Mouse (Mus musculus) CH12.LX (cell line): ENCODE results near the gene Fbxl21. TPM values are rescaled to one million over a fixed set of nuclear protein-coding genes. Genes with fewer than 3 reads are reported as not detected.

ENCODE experiments used
- DNase-seq: peaks from one replicate; pipeline ENCODE4 v3.0.0-alpha.2; 2013; ENCODE audit errors: extremely low read depth
- H3K27ac ChIP-seq: 2 replicates; pipeline ENCODE4 v1.5.1; 2012; ENCODE audit warnings: low read depth, mild to moderate bottlenecking, control low read depth, moderate library complexity; ENCODE audit not compliant: insufficient read depth
- H3K27me3 ChIP-seq: replicated peaks from 2 replicates; pipeline ENCODE3; 2012; ENCODE audit warnings: inconsistent platforms
- H3K36me3 ChIP-seq, 2 experiments: replicated peaks in 1 of 2; 2 replicates each; pipeline versions ENCODE3 to v1.6.1; 2012; ENCODE audit warnings: inconsistent platforms in 1 of 2, low read length in 1 of 2, mild to moderate bottlenecking in 1 of 2, mixed read lengths in 1 of 2, moderate library complexity in 1 of 2; ENCODE audit not compliant: control insufficient read depth in 1 of 2, insufficient read depth in 1 of 2
- H3K4me1 ChIP-seq, 2 experiments: 2 replicates each; pipeline ENCODE4 v1.6.1; 2012; ENCODE audit warnings: inconsistent platforms in 1 of 2, moderate library complexity in 1 of 2; ENCODE audit not compliant: insufficient read depth in 2 of 2, control insufficient read depth in 1 of 2
- H3K4me2 ChIP-seq: 2 replicates; pipeline ENCODE4 v1.6.1; 2012; ENCODE audit warnings: low read depth, mild to moderate bottlenecking, control low read depth; ENCODE audit not compliant: poor library complexity, insufficient read depth, severe bottlenecking
- H3K4me3 ChIP-seq, 3 experiments: fragments of 150-350 bp in 1 of 3; sonication (generic) in 1 of 3; replicated peaks in 1 of 3; 2 replicates each; pipeline versions ENCODE3 to v1.5.1; 2011 to 2012; ENCODE audit warnings: low read depth in 2 of 3, low read length in 2 of 3, mild to moderate bottlenecking in 2 of 3, moderate library complexity in 2 of 3, control low read depth in 1 of 3, improper control_type of control experiment in 1 of 3, inconsistent platforms in 1 of 3, mixed read lengths in 1 of 3; ENCODE audit not compliant: poor library complexity in 1 of 3
- H3K79me2 ChIP-seq: replicated peaks from 2 replicates; pipeline ENCODE4 v1.6.1; 2012; ENCODE audit warnings: mild to moderate bottlenecking, moderate library complexity; ENCODE audit not compliant: control insufficient read depth, poor library complexity, insufficient read depth, severe bottlenecking; ENCODE audit errors: extremely low read depth
- H3K9ac ChIP-seq: 2 replicates; pipeline ENCODE4 v1.6.1; 2012; ENCODE audit warnings: low read depth, mild to moderate bottlenecking, control low read depth, moderate library complexity; ENCODE audit not compliant: insufficient read depth
- H3K9me3 ChIP-seq: replicated peaks from 2 replicates; pipeline ENCODE3; 2012; ENCODE audit warnings: low read length, inconsistent platforms, mixed read lengths
- BHLHE40 ChIP-seq: IDR thresholded peaks from 2 replicates; pipeline ENCODE4 v1.6.1; 2011; ENCODE audit warnings: mild to moderate bottlenecking, low read depth, low read length, improper control_type of control experiment
- CHD1 ChIP-seq: IDR thresholded peaks from 2 replicates; pipeline ENCODE4 v1.6.1; 2012; ENCODE audit warnings: low read depth, low read length, improper control_type of control experiment, inconsistent platforms
- CTCF ChIP-seq, 2 experiments: IDR thresholded peaks in 1 of 2; conservative IDR thresholded peaks in 1 of 2; 2 replicates each; pipeline ENCODE4 v1.5.1; 2011 to 2012; ENCODE audit warnings: low read depth in 2 of 2, low read length in 2 of 2, improper control_type of control experiment in 1 of 2, inconsistent platforms in 1 of 2, mild to moderate bottlenecking in 1 of 2, moderate library complexity in 1 of 2
- JUND ChIP-seq: conservative IDR thresholded peaks from 2 replicates; pipeline ENCODE4 v1.6.1; 2011; ENCODE audit warnings: low read depth, low read length, improper control_type of control experiment
- KAT2A ChIP-seq: IDR thresholded peaks from 2 replicates; pipeline ENCODE4 v1.6.1; 2012; ENCODE audit warnings: low read length, improper control_type of control experiment, inconsistent platforms; ENCODE audit not compliant: insufficient replicate concordance
- MXI1 ChIP-seq: IDR thresholded peaks from 2 replicates; pipeline ENCODE4 v1.6.1; 2011; ENCODE audit warnings: mild to moderate bottlenecking, low read depth, low read length, improper control_type of control experiment
- MYC ChIP-seq: IDR thresholded peaks from 2 replicates; pipeline ENCODE4 v1.6.1; 2011; ENCODE audit warnings: low read depth, mild to moderate bottlenecking, improper control_type of control experiment, low read length
- NELFE ChIP-seq: IDR thresholded peaks from 2 replicates; pipeline ENCODE4 v1.6.1; 2011; ENCODE audit warnings: low read depth, low read length, improper control_type of control experiment
- POLR2AphosphoS2 ChIP-seq: IDR thresholded peaks from 2 replicates; pipeline ENCODE4 v1.6.1; 2011; ENCODE audit warnings: low read depth, low read length, improper control_type of control experiment
- SIN3A ChIP-seq: IDR thresholded peaks from 2 replicates; pipeline ENCODE4 v1.6.1; 2012; ENCODE audit warnings: low read length, improper control_type of control experiment, inconsistent platforms
- TBP ChIP-seq: conservative IDR thresholded peaks from 2 replicates; pipeline ENCODE4 v1.6.1; 2011; ENCODE audit warnings: low read depth, low read length, improper control_type of control experiment
- UBTF ChIP-seq: IDR thresholded peaks from 2 replicates; pipeline ENCODE4 v1.6.1; 2012; ENCODE audit warnings: low read depth, mild to moderate bottlenecking, inconsistent platforms, low read length, improper control_type of control experiment, moderate library complexity
- ZNF384 ChIP-seq: IDR thresholded peaks from 2 replicates; pipeline ENCODE4 v1.6.1; 2012; ENCODE audit warnings: low read depth, low read length, improper control_type of control experiment, inconsistent platforms
- dilution Hi-C: fragments of 300-500 bp; cut with MboI; formaldehyde crosslinking; loops from 2 replicates; pipeline ENCODE4 v1.14.3; 2020; ENCODE audit warnings: low sequenced_read_pairs; ENCODE audit not compliant: extremely low pct_unique_long_range_greater_than_20kb, extremely low pct_ligation_motif_present
- in situ Hi-C: fragments of 300-500 bp; cut with MboI; formaldehyde crosslinking; loops from 3 replicates; pipeline ENCODE4 v1.14.3; 2019; ENCODE audit warnings: low sequenced_read_pairs, low pct_ligation_motif_present, low pct_unique_long_range_greater_than_20kb, mixed read lengths
- polyA plus RNA-seq: library from polyadenylated mRNA; unstranded; fragments of >175 nt; gene quantifications from 2 replicates; pipeline ENCODE4 v1.2.1, GENCODE M21; 2012; ENCODE audit warnings: low read depth; ENCODE audit not compliant: insufficient read length
- total RNA-seq, 2 experiments: library from RNA; depleted of rRNA; stranded (reverse); fragments of 300-350 nt in 1 of 2; fragments of >200 nt in 1 of 2; gene quantifications; 2 replicates each; pipeline ENCODE4 v1.2.3; 2012 to 2014

The Fbxl21 gene
- total and polyA plus RNA-seq, 3 experiments = not detected

DNA sequence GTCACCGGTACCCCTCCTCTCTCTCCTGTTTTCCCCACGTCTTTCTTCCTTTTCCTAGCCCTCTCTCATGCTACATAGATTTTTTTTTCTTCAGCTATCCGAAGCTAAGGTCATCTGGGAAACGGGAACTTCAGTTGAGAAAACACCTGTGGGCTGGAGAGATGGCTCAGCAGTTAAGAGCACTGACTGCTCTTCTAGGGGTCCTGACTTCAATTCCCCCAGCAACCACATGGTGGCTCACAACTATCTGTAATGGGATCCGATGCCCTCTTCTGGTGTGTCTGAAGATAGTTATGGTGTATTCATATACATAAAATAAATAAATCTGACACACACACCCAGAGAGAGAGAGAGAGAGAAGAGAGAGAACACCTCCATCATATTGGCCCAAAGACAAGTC is 13.3 kb downstream of the Fbxl21 start:
- no peak for DNase-seq
- TF ChIP-seq NELFE = no peak
- peak in 1 of 2 experiments; percentile 53; a peak in 2 of 4 replicates for TF ChIP-seq CTCF (conservative IDR thresholded peaks at IDR 0.05 in 1 of 2, IDR thresholded peaks at IDR 0.05 in 1 of 2; ENCODE audit: low read depth in 2 of 2, low read length in 2 of 2)
- TF ChIP-seq ZNF384 = no peak
- no peak for TF ChIP-seq CHD1
- no peak for TF ChIP-seq TBP
- TF ChIP-seq, all 38 proteins: peak for 1
- H3K4me3 ChIP-seq = no peak overlapping the region
- H3K79me2 ChIP-seq = no peaks in the 10 kb centered on the region
- H3K36me3 ChIP-seq = no peaks in the 10 kb centered on the region
- no peak overlapping the region for H3K4me2 ChIP-seq
- H3K27me3 ChIP-seq = peaks cover 65% of the 10 kb centered on the region
- dilution Hi-C loops (no loop called here), in situ Hi-C loops (no loop called here)
- H3K27ac ChIP-seq = no peak overlapping the region
- no peak overlapping the region for H3K9ac ChIP-seq
- H3K4me1 ChIP-seq = no peaks in the 10 kb centered on the region
- peaks cover 11% of the 10 kb centered on the region for H3K9me3 ChIP-seq

DNA sequence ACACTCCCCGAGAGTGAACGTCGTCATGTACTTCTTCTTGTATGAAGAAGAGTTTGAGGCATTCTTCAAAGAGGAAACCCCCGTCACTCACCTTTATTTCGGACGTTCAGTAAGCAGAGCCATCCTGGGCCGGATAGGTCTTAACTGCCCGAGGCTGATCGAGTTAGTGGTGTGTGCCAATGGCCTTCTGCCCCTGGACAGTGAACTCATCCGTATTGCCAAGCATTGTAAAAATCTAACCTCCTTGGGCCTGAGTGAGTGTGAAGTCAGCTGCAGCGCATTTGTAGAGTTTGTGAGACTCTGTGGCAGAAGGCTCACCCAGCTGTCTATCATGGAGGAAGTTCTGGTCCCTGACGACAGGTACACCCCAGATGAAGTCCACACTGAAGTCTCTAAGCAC is 14.8 kb downstream of the Fbxl21 start:
- peaks cover 63% of the 10 kb centered on the region for H3K27me3 ChIP-seq
- no peaks in the 10 kb centered on the region for H3K4me1 ChIP-seq
- DNase-seq = no peak
- no peaks in the 10 kb centered on the region for H3K79me2 ChIP-seq
- no peak overlapping the region for H3K4me2 ChIP-seq
- no peaks in the 10 kb centered on the region for H3K36me3 ChIP-seq
- no peak overlapping the region for H3K4me3 ChIP-seq
- H3K9me3 ChIP-seq = peaks cover 11% of the 10 kb centered on the region
- TF ChIP-seq SIN3A (no peak), BHLHE40 (no peak), MXI1 (no peak), CTCF (conservative IDR thresholded peaks at IDR 0.05 in 1 of 2, IDR thresholded peaks at IDR 0.05 in 1 of 2; ENCODE audit: low read depth in 2 of 2, low read length in 2 of 2) (no peak), POLR2AphosphoS2 (no peak)
- H3K27ac ChIP-seq = no peak overlapping the region
- dilution Hi-C loops = no loop called here
- no peak overlapping the region for H3K9ac ChIP-seq
- in situ Hi-C loops = no loop called here

DNA sequence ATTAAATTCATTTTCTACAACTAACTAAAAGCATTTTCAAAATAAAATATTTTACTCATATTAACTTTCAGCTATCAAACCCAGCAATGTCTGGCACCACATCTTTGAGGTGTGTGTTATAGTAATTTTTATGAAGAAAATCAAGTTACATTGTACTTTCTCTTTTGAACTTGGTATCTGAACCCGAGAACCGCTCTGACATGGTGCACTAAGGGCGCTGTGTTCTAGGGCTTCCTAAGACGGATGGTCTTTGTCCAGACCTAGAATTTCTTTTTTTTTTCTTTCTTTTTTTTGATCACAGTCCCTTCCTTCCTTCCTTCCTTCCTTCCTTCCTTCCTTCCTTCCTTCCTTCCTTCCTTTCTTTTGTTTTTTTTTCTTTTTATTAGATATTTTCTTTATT is 17.6 kb downstream of the Fbxl21 start:
- DNase-seq = no peak
- Histone ChIP-seq H3K79me2 (no peaks in the 10 kb centered on the region), H3K4me2 (no peak overlapping the region), H3K9ac (no peak overlapping the region), H3K36me3 (no peaks in the 10 kb centered on the region), H3K9me3 (peaks cover 3% of the 10 kb centered on the region), H3K27me3 (peaks cover 71% of the 10 kb centered on the region), H3K27ac (no peak overlapping the region), H3K4me1 (no peaks in the 10 kb centered on the region), H3K4me3 (no peak overlapping the region)
- in situ Hi-C loops (loop anchor here (10.0 kb wide), 1 partner anchor 65 kb away; no protein-coding TSS in a partner anchor), dilution Hi-C loops (no loop called here)
- TF ChIP-seq KAT2A (no peak), JUND (no peak), MYC (no peak), UBTF (no peak)
